Mouse (Mus musculus) testis, adult 2 months (tissue): ENCODE results near the gene Plcd3.

ENCODE experiments used
- CTCF ChIP-seq: fragments of 200-500 bp; IDR thresholded peaks from 2 replicates; pipeline ENCODE4 v1.5.1; 2012; ENCODE audit warnings: low read depth, mild to moderate bottlenecking, inconsistent platforms, low read length, moderate library complexity; ENCODE audit not compliant: control insufficient read depth, insufficient read depth, insufficient replicate concordance
- POLR2A ChIP-seq: fragments of 200-500 bp; IDR thresholded peaks from 2 replicates; pipeline ENCODE4 v1.6.1; 2012; ENCODE audit warnings: low read depth, mild to moderate bottlenecking, inconsistent platforms, low read length, moderate library complexity; ENCODE audit not compliant: control insufficient read depth

GRCm38 (mm10) chr11:103067051-103067361 lies 34.5 kb downstream of the Plcd3 start:
- TF ChIP-seq CTCF (no peak), POLR2A (no peak)
